Mouse (Mus musculus) liver, postnatal 0 days (tissue): ENCODE data around the gene Gpbar1.

Experiments used
- CTCF ChIP-seq: sonication (generic); IDR thresholded peaks from 2 replicates; pipeline ENCODE4 v1.5.1; 2016; ENCODE audit warnings: antibody characterized with exemption, low read depth
- EP300 ChIP-seq: IDR thresholded peaks from 2 replicates; pipeline ENCODE4 v1.6.1; 2016; ENCODE audit warnings: antibody characterized with exemption, low read depth, mild to moderate bottlenecking

DNA sequence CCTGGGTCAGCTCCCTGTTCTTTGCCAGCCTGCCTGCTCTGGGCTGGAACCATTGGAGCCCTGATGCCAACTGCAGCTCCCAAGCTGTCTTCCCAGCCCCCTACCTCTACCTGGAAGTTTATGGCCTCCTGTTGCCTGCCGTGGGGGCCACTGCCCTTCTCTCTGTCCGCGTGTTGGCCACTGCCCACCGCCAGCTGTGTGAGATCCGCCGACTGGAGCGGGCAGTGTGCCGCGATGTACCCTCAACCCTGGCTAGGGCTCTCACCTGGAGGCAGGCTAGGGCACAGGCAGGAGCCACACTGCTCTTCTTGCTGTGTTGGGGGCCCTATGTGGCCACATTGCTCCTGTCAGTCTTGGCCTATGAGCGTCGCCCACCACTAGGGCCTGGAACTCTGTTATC is 638 bp downstream of the Gpbar1 start:
- no peak for TF ChIP-seq CTCF
- TF ChIP-seq EP300, result no peak
